Mouse (Mus musculus) hindbrain, embryonic 13.5 days (tissue): Measurements from ENCODE around the gene Gsg1l. TPM values are rescaled to one million over a fixed set of nuclear protein-coding genes. Genes with fewer than 3 reads are reported as not detected.
A peak's percentile ranks its signal among the peaks of the same experiment; 100 is the strongest.

Experiments used
- ATAC-seq: fragments of 200-750 bp; cut with Nextera tagmentation; 2 replicates; pipeline ENCODE4 v1.8.0; 2017; ENCODE audit warnings: moderate TSS enrichment; ENCODE audit not compliant: low FRiP score
- H3K27ac ChIP-seq: fragments of 300-500 bp; sonication (generic); 2 replicates; pipeline ENCODE4 v1.5.1; 2015; ENCODE audit warnings: inconsistent platforms, mild to moderate bottlenecking, moderate library complexity
- H3K27me3 ChIP-seq: fragments of 300-500 bp; sonication (generic); 2 replicates; pipeline ENCODE4 v1.6.1; 2015; ENCODE audit warnings: mild to moderate bottlenecking, inconsistent platforms
- H3K36me3 ChIP-seq: fragments of 300-500 bp; sonication (generic); 2 replicates; pipeline ENCODE4 v1.6.1; 2015; ENCODE audit warnings: mild to moderate bottlenecking, inconsistent platforms
- H3K4me1 ChIP-seq: fragments of 300-500 bp; sonication (generic); replicated peaks from 2 replicates; pipeline ENCODE4 v1.6.1; 2015; ENCODE audit warnings: inconsistent platforms
- H3K4me2 ChIP-seq: fragments of 300-500 bp; sonication (generic); 2 replicates; pipeline ENCODE4 v1.6.1; 2015; ENCODE audit warnings: inconsistent platforms, mild to moderate bottlenecking, moderate library complexity
- H3K4me3 ChIP-seq: fragments of 300-500 bp; sonication (generic); 2 replicates; pipeline ENCODE4 v1.5.1; 2015; ENCODE audit warnings: mild to moderate bottlenecking, inconsistent platforms
- H3K9ac ChIP-seq: fragments of 300-500 bp; sonication (generic); 2 replicates; pipeline ENCODE4 v1.6.1; 2015; ENCODE audit warnings: mild to moderate bottlenecking, inconsistent platforms
- H3K9me3 ChIP-seq: fragments of 300-500 bp; sonication (generic); 2 replicates; pipeline ENCODE4 v1.6.1; 2016; ENCODE audit warnings: inconsistent platforms
- WGBS: fragments of 180-500 bp; shearing (Covaris S2); methylation state at CpG from one replicate; pipeline ENCODE4 v1.1.7; 2015; 5-methylcytosine and 5-hydroxymethylcytosine counted together
- polyA plus RNA-seq: library from polyadenylated mRNA; unstranded; fragments of >200 nt; fragmentation: Nextera tagmentation; extraction: Ambion mirVana; gene quantifications from 2 replicates; pipeline ENCODE4 v1.2.1, GENCODE M21; 2015

Gene Gsg1l
- polyA plus RNA-seq, 1 experiment from 2014 or later, result 8.8 TPM

DNA sequence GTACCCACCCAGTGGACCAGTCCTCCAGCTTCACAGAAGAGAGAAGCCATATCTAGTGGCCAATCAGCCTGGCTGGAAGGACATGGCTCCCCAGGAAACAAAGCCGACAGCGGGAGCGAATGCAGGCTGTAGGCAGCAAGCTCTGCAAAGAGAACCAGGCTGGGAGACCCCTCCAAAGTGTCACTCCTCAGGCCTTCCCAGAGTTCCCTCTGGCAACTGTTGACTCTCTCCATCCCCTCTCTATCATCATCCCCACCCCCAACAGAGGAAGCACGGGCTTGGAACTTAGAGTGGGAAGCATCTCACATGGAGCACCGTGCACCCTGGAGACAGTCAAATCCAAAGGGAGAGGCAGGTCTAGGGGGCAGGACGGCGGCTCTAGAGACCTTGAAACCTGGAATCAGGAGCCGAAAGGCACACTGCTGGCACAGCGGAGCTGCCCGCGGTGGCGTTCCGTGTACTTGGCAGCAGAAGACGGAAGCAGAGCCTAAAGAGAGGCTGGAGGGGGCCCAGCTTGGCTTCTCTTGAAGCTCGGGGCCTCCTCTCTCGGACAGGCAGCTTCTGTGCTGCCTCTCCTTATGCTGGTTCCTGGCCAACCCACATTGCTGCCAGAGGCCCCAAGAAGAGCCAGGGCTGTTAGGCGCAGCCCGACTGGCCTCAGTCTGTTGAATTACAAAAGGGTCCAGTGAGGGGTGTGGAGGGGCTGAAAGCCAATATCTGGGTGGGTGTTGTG lies 41.3 kb downstream of the Gsg1l start:
- ATAC-seq, result peak; percentile 47
- 0 out of 2 replicates have a peak, but pooled peaks cover 4% of the 10 kb centered on the region for H3K27me3 ChIP-seq
- 68% methylated on average over 18 of the region's 18 CpGs for WGBS
- no peak overlapping the region for H3K9ac ChIP-seq
- H3K27ac ChIP-seq, result peak overlapping the region; percentile 36; the same call in 1 of the 2 replicates
- H3K36me3 ChIP-seq, result no peaks in the 10 kb centered on the region
- H3K9me3 ChIP-seq, result no peaks in the 10 kb centered on the region; the same call in 1 of the 2 replicates
- no peak overlapping the region for H3K4me3 ChIP-seq
- no peak overlapping the region for H3K4me2 ChIP-seq
- H3K4me1 ChIP-seq, result peaks cover 35% of the 10 kb centered on the region

DNA sequence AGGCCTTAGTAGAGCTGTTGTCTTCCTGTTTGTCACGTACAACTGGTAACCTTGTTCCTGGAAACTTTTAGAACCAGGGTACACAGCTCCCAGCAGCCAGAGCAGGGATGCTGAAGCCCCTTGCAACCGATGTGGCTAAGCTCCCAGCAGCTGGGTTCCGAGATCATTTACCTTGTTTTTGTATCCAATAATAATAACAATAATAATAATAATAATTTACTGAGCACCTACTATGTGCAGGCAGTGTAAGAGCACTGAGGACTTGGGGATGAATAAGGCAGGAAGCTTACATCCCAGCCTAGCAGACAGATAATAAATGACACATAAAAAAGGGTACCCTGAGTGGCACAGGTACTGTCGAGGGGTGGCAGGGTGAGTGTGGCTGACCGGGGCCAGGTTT lies 42.4 kb downstream of the Gsg1l start:
- 91% methylated on average over 5 of the region's 5 CpGs for WGBS

DNA sequence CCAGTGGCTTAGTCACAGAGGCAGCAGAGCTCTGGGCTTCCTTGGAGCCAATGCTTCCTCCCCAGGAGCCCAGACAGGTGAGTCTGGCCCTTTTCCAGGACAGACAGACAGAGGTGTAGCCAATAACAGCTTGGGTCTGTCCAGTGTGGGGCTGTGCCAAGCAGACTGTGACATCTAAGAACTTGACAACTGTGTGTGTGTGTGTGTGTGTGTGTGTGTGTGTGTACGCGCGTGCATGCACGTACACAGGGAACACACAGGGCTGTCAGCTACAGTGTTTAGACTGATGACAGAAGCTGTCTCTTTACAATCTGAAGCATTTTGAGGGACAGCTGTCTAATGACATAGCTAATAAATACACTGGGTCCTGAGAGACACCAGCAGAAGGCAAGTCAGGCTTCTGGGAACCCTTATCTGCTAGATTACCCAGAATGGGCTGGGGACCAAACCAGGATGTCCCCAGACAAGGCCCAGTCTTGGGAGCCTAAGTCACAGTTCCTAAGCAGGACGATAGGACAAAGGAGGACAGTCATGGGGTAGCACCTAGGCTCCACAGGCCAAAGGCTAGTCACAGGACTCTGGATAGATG lies 42.9 kb downstream of the Gsg1l start:
- 84% methylated on average over 5 of the region's 5 CpGs for WGBS

More for the DNA sequence above, 42.4 kb downstream of the Gsg1l start:
- ATAC-seq, result no peak
- Histone ChIP-seq H3K27me3 (0 out of 2 replicates have a peak, but pooled peaks cover 4% of the 10 kb centered on the region), H3K27ac (peak overlapping the region; percentile 90), H3K4me1 (peaks cover 41% of the 10 kb centered on the region), H3K9me3 (no peaks in the 10 kb centered on the region; the same call in 1 of the 2 replicates), H3K4me3 (no peak overlapping the region), H3K36me3 (no peaks in the 10 kb centered on the region), H3K4me2 (no peak overlapping the region), H3K9ac (no peak overlapping the region)

DNA sequence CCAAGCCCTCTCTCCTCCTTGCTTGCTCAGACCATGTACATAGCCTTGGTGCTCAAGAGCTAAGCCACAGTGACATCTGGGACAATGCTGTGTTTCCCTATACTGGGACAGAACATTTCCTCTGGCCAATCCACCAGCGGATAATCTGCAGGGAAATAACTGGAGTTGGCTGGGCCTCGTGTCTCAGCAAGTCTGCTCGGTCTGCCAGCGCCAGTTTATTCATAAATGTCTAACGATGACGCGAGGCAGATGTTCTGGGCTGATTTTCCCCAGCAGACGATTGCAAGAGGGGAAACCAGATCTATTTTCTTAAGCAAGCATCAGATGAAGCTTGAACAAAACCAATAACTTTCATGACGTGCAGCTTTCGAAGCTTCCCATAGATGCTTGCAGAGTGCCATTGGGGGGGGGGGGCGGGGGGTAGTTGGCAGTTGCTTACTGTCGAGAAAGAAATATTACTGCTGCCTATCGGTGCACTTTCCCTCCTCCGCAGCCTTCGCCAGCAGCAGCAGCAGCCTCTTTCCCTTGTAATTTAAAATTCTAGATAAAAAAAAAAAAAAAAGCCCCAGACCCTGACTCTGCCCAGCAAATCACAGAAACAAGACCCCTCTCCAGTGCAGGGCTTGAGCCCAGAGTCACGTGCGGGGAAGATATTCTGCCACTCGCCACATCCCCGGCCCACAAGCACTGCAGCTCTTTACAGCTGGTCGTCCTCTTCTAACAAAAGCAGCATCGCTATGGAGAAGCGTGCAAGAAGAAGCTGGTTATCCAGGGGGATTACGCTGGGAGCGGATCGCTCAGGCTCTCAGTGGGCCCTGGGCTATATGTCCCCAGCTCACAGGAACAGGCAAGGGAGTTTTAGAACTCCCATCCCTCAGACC lies 43.6 kb downstream of the Gsg1l start:
- Histone ChIP-seq H3K9ac (peak overlapping the region; percentile 64), H3K36me3 (no peaks in the 10 kb centered on the region), H3K4me1 (peaks cover 46% of the 10 kb centered on the region), H3K27me3 (0 out of 2 replicates have a peak, but pooled peaks cover 4% of the 10 kb centered on the region), H3K9me3 (no peaks in the 10 kb centered on the region), H3K4me3 (no peak overlapping the region), H3K4me2 (peak overlapping the region; percentile 27; the same call in 1 of the 2 replicates), H3K27ac (peak overlapping the region; percentile 90)
- WGBS, result 29% methylated on average over 24 of the region's 25 CpGs
- 0 out of 2 replicates have a peak, but pooled peaks have one; percentile 36 for ATAC-seq

More for the DNA sequence above, 42.9 kb downstream of the Gsg1l start:
- H3K27ac ChIP-seq, result peak overlapping the region; percentile 90
- H3K27me3 ChIP-seq, result 0 out of 2 replicates have a peak, but pooled peaks cover 4% of the 10 kb centered on the region
- no peaks in the 10 kb centered on the region for H3K36me3 ChIP-seq
- no peak overlapping the region for H3K4me3 ChIP-seq
- H3K9ac ChIP-seq, result peak overlapping the region; percentile 64
- peak overlapping the region; percentile 27; the same call in 1 of the 2 replicates for H3K4me2 ChIP-seq
- ATAC-seq, result 0 out of 2 replicates have a peak, but pooled peaks have one; percentile 10
- no peaks in the 10 kb centered on the region for H3K9me3 ChIP-seq
- H3K4me1 ChIP-seq, result peaks cover 43% of the 10 kb centered on the region

DNA sequence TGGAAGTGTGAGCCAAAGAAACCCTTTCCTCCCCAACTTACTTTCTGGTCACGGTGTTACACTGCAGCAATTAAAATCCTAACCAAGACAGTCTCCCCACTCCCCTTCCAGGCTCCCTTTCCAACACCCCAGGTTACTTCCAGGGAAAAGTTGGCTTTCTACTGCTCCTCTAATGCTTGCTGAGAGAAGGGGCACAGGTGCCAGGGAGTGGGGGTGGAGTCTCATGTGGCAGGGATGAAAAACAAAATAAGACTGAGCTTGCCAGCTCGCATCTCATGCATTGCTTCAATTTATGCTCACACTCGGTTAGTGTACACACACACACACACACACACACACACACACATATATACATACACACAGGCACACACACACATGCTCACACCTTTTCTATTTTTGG lies 46.9 kb downstream of the Gsg1l start:
- H3K36me3 ChIP-seq, result no peaks in the 10 kb centered on the region
- H3K27me3 ChIP-seq, result 0 out of 2 replicates have a peak, but pooled peaks cover 4% of the 10 kb centered on the region
- H3K27ac ChIP-seq, result no peak overlapping the region
- WGBS, result 79% methylated on average over 3 of the region's 3 CpGs
- peaks cover 66% of the 10 kb centered on the region for H3K4me1 ChIP-seq
- no peak for ATAC-seq
- no peaks in the 10 kb centered on the region for H3K9me3 ChIP-seq
- H3K9ac ChIP-seq, result no peak overlapping the region
- H3K4me3 ChIP-seq, result no peak overlapping the region
- no peak overlapping the region for H3K4me2 ChIP-seq

DNA sequence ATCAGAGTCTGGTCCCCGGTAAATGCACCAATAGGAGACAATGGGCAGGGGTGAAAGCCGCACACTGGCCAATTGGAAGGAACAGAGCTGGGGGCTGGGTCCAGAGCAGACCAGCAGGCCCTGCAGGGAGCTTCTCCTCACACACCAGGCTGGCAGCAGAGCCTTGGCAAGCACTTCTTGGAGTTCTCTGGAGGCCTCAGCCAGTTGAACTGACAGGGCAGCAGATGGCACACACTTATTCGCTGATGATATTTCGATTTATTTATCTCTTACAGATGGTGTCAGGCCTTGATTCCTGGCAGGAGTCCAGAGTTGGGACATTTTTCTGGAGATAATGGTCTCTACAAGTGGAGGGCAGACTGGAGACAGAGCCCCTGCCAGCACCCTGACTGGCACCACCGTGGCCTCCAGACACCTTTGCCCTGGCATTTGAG lies 49.4 kb downstream of the Gsg1l start:
- peaks cover 43% of the 10 kb centered on the region for H3K4me1 ChIP-seq
- H3K4me2 ChIP-seq, result no peak overlapping the region
- WGBS, result 60% methylated on average over 5 of the region's 5 CpGs
- H3K27me3 ChIP-seq, result no peaks in the 10 kb centered on the region
- H3K9me3 ChIP-seq, result no peaks in the 10 kb centered on the region
- no peak overlapping the region for H3K9ac ChIP-seq
- peak overlapping the region; percentile 79 for H3K27ac ChIP-seq
- no peak overlapping the region for H3K4me3 ChIP-seq
- H3K36me3 ChIP-seq, result no peaks in the 10 kb centered on the region
- no peak for ATAC-seq

DNA sequence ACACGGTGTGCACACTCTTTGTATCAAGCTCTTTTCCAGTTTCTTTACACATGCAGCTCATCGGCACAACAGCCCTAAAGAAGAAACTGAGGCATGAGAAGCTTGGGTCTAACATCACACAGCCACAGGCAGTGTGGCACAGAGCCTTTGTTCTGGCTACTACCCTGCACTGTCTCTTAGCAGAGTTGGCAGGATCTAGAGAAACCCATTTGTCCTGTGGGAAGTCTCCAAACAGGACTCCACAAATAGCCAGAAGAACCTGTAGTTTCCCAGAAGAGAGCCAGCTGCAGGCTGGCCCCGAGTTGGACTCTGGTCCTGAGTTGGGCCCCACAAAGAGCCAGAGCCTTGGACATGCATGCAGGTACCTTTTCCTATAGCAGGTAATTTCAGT lies 49.9 kb downstream of the Gsg1l start:
- H3K36me3 ChIP-seq, result no peaks in the 10 kb centered on the region
- H3K27ac ChIP-seq, result peak overlapping the region; percentile 79
- no peak overlapping the region for H3K4me3 ChIP-seq
- peak; percentile 45; the same call in 1 of the 2 replicates for ATAC-seq
- no peak overlapping the region for H3K4me2 ChIP-seq
- H3K9ac ChIP-seq, result no peak overlapping the region
- 84% methylated on average over 3 of the region's 3 CpGs for WGBS
- H3K9me3 ChIP-seq, result no peaks in the 10 kb centered on the region
- peaks cover 44% of the 10 kb centered on the region for H3K4me1 ChIP-seq
- no peaks in the 10 kb centered on the region for H3K27me3 ChIP-seq

DNA sequence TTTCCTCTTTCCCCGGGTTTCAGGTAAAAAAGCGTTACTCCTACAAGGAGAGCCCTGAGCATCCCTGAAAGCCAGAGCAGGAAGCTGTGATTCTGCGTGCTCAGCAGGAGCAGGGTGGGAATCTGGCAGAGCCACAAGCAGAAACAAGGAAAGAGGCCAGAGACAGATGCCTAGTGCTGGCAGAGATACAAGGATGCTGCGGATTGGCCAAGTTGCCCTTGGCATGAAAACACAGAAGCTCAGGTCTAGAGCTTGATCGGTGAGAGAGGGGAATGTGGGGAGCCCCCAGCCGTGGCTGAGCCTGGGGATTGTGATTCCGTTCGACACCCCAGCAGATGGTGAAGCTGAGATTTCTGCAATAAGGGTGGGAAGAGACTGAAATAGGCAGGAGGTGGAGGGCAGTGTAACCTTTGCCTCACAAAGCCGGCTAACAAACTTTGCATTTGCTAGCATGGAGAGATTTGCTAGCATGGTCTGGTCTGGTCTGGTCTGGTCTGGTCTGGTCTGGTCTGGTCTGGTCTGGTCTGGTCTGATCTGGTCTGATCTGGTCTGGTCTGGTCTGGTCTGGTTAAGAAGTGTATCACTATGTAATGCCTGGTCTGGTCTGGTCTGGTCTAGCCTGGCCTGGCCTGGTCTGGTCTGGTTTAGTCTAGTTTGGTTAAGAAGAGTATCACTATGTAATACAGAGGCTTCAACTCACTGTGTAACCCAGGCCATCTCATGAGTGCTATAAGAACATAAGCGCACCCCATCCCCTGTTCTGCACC lies 50.4 kb downstream of the Gsg1l start:
- Histone ChIP-seq H3K27ac (peak overlapping the region; percentile 79), H3K4me1 (peaks cover 48% of the 10 kb centered on the region), H3K27me3 (no peaks in the 10 kb centered on the region), H3K9me3 (no peaks in the 10 kb centered on the region), H3K36me3 (no peaks in the 10 kb centered on the region), H3K4me2 (no peak overlapping the region), H3K4me3 (no peak overlapping the region), H3K9ac (no peak overlapping the region)
- ATAC-seq, result peak; percentile 59; the same call in 1 of the 2 replicates
- 68% methylated on average over 10 of the region's 10 CpGs for WGBS

DNA sequence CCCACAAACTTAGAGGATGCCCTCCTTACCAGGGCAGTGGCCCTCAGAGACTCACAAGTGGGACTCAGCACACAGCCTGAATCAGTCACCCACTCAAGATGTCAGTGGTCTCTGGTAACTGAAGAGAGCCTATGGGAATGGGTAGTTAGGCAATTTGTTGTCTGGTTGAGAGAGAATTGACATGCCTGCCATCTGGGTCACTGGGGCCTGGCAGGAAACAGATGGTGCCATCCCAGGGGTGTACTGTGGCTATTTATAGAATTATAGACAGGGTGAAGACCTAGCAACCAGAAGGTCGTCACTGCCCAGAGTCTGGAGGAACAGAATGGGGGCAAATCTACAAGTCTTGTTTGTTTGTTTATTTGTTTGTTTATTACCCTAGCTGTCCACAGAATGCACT lies 54.8 kb downstream of the Gsg1l start:
- Histone ChIP-seq H3K4me2 (no peak overlapping the region), H3K36me3 (no peaks in the 10 kb centered on the region), H3K27ac (no peak overlapping the region), H3K9me3 (no peaks in the 10 kb centered on the region), H3K4me1 (peaks cover 23% of the 10 kb centered on the region), H3K27me3 (no peaks in the 10 kb centered on the region), H3K4me3 (no peak overlapping the region), H3K9ac (no peak overlapping the region)
- ATAC-seq, result no peak
- 26% methylated on average over 1 of the region's 1 CpGs for WGBS

DNA sequence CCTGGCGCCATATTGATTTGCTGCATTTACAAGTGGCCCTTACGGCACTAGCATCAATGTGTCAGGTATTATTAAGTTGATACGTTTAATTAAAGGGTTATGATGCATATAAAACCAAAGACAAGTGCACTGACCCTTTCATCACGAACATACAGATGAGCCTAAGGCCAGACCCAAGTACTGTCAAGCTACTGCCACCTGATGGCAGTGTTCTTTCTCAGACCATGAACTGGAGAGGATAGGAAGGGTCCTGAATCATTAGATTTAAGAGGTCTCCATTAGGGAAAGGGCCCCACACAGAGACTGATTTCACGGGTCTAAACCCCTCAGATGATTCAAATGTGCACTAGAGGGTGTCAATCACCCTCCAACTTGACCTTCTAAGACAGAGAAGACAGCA lies 55.6 kb downstream of the Gsg1l start:
- no peaks in the 10 kb centered on the region for H3K36me3 ChIP-seq
- no peaks in the 10 kb centered on the region for H3K9me3 ChIP-seq
- no peak overlapping the region for H3K27ac ChIP-seq
- H3K27me3 ChIP-seq, result no peaks in the 10 kb centered on the region
- H3K9ac ChIP-seq, result no peak overlapping the region
- H3K4me1 ChIP-seq, result peaks cover 15% of the 10 kb centered on the region
- ATAC-seq, result no peak
- no peak overlapping the region for H3K4me3 ChIP-seq
- no peak overlapping the region for H3K4me2 ChIP-seq
- 55% methylated on average over 5 of the region's 5 CpGs for WGBS

DNA sequence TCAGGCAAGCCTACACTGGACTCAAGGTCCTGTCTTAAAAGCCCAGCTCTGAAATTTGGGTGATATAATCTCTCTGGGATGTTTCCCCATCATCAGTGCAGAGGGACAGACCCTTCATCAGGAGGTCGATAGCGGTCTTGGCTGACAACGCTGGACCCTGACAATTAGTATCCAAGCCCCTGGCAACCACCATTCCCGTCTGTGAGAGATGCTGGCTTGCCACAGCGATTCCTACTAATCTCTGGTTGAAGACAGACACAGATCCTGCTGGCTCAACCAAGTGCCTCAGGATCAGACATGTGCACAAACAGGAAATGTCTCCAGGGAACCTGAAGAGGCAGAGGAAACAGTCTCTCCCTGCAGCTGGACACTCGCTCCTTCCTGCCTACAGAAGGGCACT lies 62.2 kb downstream of the Gsg1l start:
- Histone ChIP-seq H3K9ac (0 out of 2 replicates have a peak overlapping the region, but pooled peaks have one; percentile 24), H3K27ac (peak overlapping the region; percentile 44; the same call in 1 of the 2 replicates), H3K9me3 (no peaks in the 10 kb centered on the region), H3K27me3 (0 out of 2 replicates have a peak, but pooled peaks cover 2% of the 10 kb centered on the region), H3K4me2 (no peak overlapping the region), H3K36me3 (no peaks in the 10 kb centered on the region), H3K4me1 (peaks cover 21% of the 10 kb centered on the region), H3K4me3 (no peak overlapping the region)
- ATAC-seq, result no peak
- WGBS, result 54% methylated on average over 6 of the region's 6 CpGs
